Mouse (Mus musculus) kidney, embryonic 14.5 days (tissue): ENCODE measurements around the gene Zfp384. TPM values are rescaled to one million over a fixed set of nuclear protein-coding genes. Genes with fewer than 3 reads are reported as not detected.
"Not testable (repeated sequence)": the region's sequence is repeated elsewhere in the genome, so short reads cannot be mapped to it uniquely, and the experiment has no call there.

Source experiments
- ATAC-seq: fragments of 200-750 bp; cut with Nextera tagmentation; 2 replicates; pipeline ENCODE4 v1.8.0; 2017; ENCODE audit warnings: moderate number of reproducible peaks, mild to moderate bottlenecking, moderate TSS enrichment, moderate library complexity; ENCODE audit not compliant: low FRiP score, low TSS enrichment
- H3K27ac ChIP-seq: fragments of 300-500 bp; sonication (generic); 2 replicates; pipeline ENCODE4 v1.5.1; 2014; ENCODE audit warnings: low read depth, mild to moderate bottlenecking, low read length, moderate library complexity, mixed read lengths
- H3K27me3 ChIP-seq: fragments of 300-500 bp; sonication (generic); 2 replicates; pipeline ENCODE4 v1.6.1; 2014; ENCODE audit warnings: mild to moderate bottlenecking, low read length; ENCODE audit not compliant: control insufficient read depth, insufficient read depth
- H3K36me3 ChIP-seq: fragments of 300-500 bp; sonication (generic); 2 replicates; pipeline ENCODE4 v1.6.1; 2014; ENCODE audit warnings: low read length, mixed read lengths; ENCODE audit not compliant: control insufficient read depth, insufficient read depth
- H3K4me1 ChIP-seq: fragments of 300-500 bp; sonication (generic); 2 replicates; pipeline ENCODE4 v1.6.1; 2014; ENCODE audit warnings: low read length, mixed read lengths; ENCODE audit not compliant: control insufficient read depth, insufficient read depth
- H3K4me2 ChIP-seq: fragments of 300-500 bp; sonication (generic); replicated peaks from 2 replicates; pipeline ENCODE4 v1.6.1; 2014; ENCODE audit warnings: low read depth, mild to moderate bottlenecking, low read length
- H3K4me3 ChIP-seq: fragments of 300-500 bp; sonication (generic); 2 replicates; pipeline ENCODE4 v1.5.1; 2014; ENCODE audit warnings: mild to moderate bottlenecking, low read length
- H3K9ac ChIP-seq: fragments of 300-500 bp; sonication (generic); 2 replicates; pipeline ENCODE4 v1.6.1; 2014; ENCODE audit warnings: low read depth, mild to moderate bottlenecking, low read length, moderate library complexity
- H3K9me3 ChIP-seq: fragments of 300-500 bp; sonication (generic); 2 replicates; pipeline ENCODE4 v1.6.1; 2016; ENCODE audit warnings: low read length; ENCODE audit not compliant: control insufficient read depth
- WGBS: fragments of 180-500 bp; shearing (Covaris S2); extraction: QIAGEN DNeasy Blood & Tissue Kit; methylation state at CpG from one replicate; pipeline ENCODE4 v1.1.7; 2014; 5-methylcytosine and 5-hydroxymethylcytosine counted together
- polyA plus RNA-seq: library from polyadenylated mRNA; unstranded; fragments of >200 nt; fragmentation: Nextera tagmentation; extraction: Ambion mirVana; gene quantifications from 2 replicates; pipeline ENCODE4 v1.2.1, GENCODE M21; 2014

The Zfp384 gene
- polyA plus RNA-seq, 1 experiment from 2014 or later = 15.0 TPM

DNA sequence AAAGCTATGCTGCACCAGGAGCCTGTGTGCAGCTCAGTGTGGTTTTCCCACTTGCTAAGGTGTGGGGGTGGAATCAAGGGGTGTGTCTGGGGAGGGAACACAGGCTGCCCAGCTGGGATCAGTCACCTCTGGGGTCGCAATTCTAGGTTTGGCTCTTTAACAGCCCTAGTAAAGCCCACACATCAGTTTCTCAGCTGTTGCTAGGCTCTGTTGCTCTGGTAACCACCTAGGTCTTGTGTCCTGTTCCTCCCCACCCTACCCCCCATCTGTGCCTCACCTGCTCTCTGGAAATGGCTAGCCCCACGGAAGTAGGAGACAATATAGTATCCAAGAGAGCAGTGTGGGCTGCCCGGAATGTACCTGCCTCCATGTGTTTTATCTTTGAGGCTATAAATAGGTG is 5.2 kb upstream of the Zfp384 start:
- Histone ChIP-seq H3K4me1 (peaks cover 4% of the 10 kb centered on the region; the same call in 1 of the 2 replicates), H3K9me3 (no peaks in the 10 kb centered on the region), H3K4me2 (no peak overlapping the region), H3K36me3 (no peaks in the 10 kb centered on the region), H3K27me3 (peaks cover 24% of the 10 kb centered on the region), H3K9ac (no peak overlapping the region), H3K27ac (no peak overlapping the region), H3K4me3 (no peak overlapping the region)
- no peak for ATAC-seq
- WGBS = 34% methylated on average over 3 of the region's 3 CpGs

GRCm38 (mm10) chr6:125005086-125005485 is 3.9 kb upstream of the Zfp384 start:
- Histone ChIP-seq H3K4me1 (peaks cover 3% of the 10 kb centered on the region; the same call in 1 of the 2 replicates), H3K9ac (no peak overlapping the region), H3K36me3 (no peaks in the 10 kb centered on the region), H3K9me3 (no peaks in the 10 kb centered on the region), H3K27ac (no peak overlapping the region), H3K4me3 (no peak overlapping the region), H3K27me3 (peaks cover 11% of the 10 kb centered on the region), H3K4me2 (no peak overlapping the region)
- no peak for ATAC-seq
- 15% methylated on average over 3 of the region's 3 CpGs for WGBS

GRCm38 (mm10) chr6:125008060-125008459 is 885 bp upstream of the Zfp384 start:
- Histone ChIP-seq H3K27me3 (no peaks in the 10 kb centered on the region), H3K9me3 (no peaks in the 10 kb centered on the region), H3K4me2 (peak overlapping the region; percentile 69), H3K4me3 (peak overlapping the region; percentile 81), H3K27ac (peak overlapping the region; percentile 99), H3K4me1 (peaks cover 8% of the 10 kb centered on the region; the same call in 1 of the 2 replicates), H3K9ac (peak overlapping the region; percentile 99), H3K36me3 (peaks cover 24% of the 10 kb centered on the region)
- ATAC-seq = 0 out of 2 replicates have a peak, but pooled peaks have one; percentile 0
- 45% methylated on average over 13 of the region's 13 CpGs for WGBS

- under 1% methylated on average over 29 of the region's 34 CpGs for WGBS
Observed at GRCm38 (mm10) chr6:125008586-125009128, 288 bp upstream of the Zfp384 start.

GRCm38 (mm10) chr6:125009181-125010073 is 482 bp downstream of the Zfp384 start:
- H3K4me1 ChIP-seq = peaks cover 5% of the 10 kb centered on the region; the same call in 1 of the 2 replicates
- no peaks in the 10 kb centered on the region for H3K9me3 ChIP-seq
- under 1% methylated on average over 56 of the region's 78 CpGs for WGBS
- H3K4me3 ChIP-seq = peak overlapping the region; percentile 81
- no peaks in the 10 kb centered on the region for H3K27me3 ChIP-seq
- H3K9ac ChIP-seq = peak overlapping the region; percentile 99
- peak overlapping the region; percentile 99 for H3K27ac ChIP-seq
- peaks cover 31% of the 10 kb centered on the region for H3K36me3 ChIP-seq
- H3K4me2 ChIP-seq = peak overlapping the region; percentile 69
- ATAC-seq = peak; percentile 88

More at GRCm38 (mm10) chr6:125008586-125009128, 288 bp upstream of the Zfp384 start:
- peak overlapping the region; percentile 81 for H3K4me3 ChIP-seq
- H3K4me1 ChIP-seq = peaks cover 7% of the 10 kb centered on the region; the same call in 1 of the 2 replicates
- H3K9me3 ChIP-seq = no peaks in the 10 kb centered on the region
- peak overlapping the region; percentile 99 for H3K27ac ChIP-seq
- peak overlapping the region; percentile 99 for H3K9ac ChIP-seq
- no peaks in the 10 kb centered on the region for H3K27me3 ChIP-seq
- H3K36me3 ChIP-seq = peaks cover 27% of the 10 kb centered on the region
- peak; percentile 97 for ATAC-seq
- peak overlapping the region; percentile 69 for H3K4me2 ChIP-seq

GRCm38 (mm10) chr6:125017682-125018081 is 8.7 kb downstream of the Zfp384 start:
- no peaks in the 10 kb centered on the region for H3K4me1 ChIP-seq
- no peaks in the 10 kb centered on the region for H3K9me3 ChIP-seq
- no peak for ATAC-seq
- no peak overlapping the region for H3K4me3 ChIP-seq
- WGBS = 95% methylated on average over 3 of the region's 3 CpGs
- no peak overlapping the region for H3K9ac ChIP-seq
- H3K36me3 ChIP-seq = peaks cover 59% of the 10 kb centered on the region
- H3K27ac ChIP-seq = no peak overlapping the region
- H3K4me2 ChIP-seq = no peak overlapping the region
- H3K27me3 ChIP-seq = no peaks in the 10 kb centered on the region

GRCm38 (mm10) chr6:125030532-125030931 is 21.6 kb downstream of the Zfp384 start:
- peaks cover 71% of the 10 kb centered on the region for H3K36me3 ChIP-seq
- not testable (repeated sequence) for H3K9ac ChIP-seq, H3K27me3 ChIP-seq, H3K4me2 ChIP-seq, H3K4me1 ChIP-seq, H3K4me3 ChIP-seq, H3K9me3 ChIP-seq, H3K27ac ChIP-seq
- ATAC-seq = 0 out of 2 replicates have a peak, but pooled peaks have one; percentile 8
- 30% methylated on average over 6 of the region's 9 CpGs for WGBS

GRCm38 (mm10) chr6:125031604-125032003 is 22.7 kb downstream of the Zfp384 start:
- H3K27ac ChIP-seq = no peak overlapping the region
- ATAC-seq = peak; percentile 50; the same call in 1 of the 2 replicates
- H3K36me3 ChIP-seq = peaks cover 72% of the 10 kb centered on the region
- H3K9me3 ChIP-seq = no peaks in the 10 kb centered on the region
- no peak overlapping the region for H3K4me2 ChIP-seq
- WGBS = 87% methylated on average over 16 of the region's 16 CpGs
- no peaks in the 10 kb centered on the region for H3K4me1 ChIP-seq
- H3K9ac ChIP-seq = no peak overlapping the region
- H3K27me3 ChIP-seq = no peaks in the 10 kb centered on the region
- H3K4me3 ChIP-seq = no peak overlapping the region

GRCm38 (mm10) chr6:125038666-125039065 is 29.7 kb downstream of the Zfp384 start:
- WGBS = 94% methylated on average over 4 of the region's 4 CpGs
- no peak overlapping the region for H3K9ac ChIP-seq
- H3K9me3 ChIP-seq = no peaks in the 10 kb centered on the region
- H3K4me2 ChIP-seq = peak overlapping the region; percentile 49
- peak overlapping the region; percentile 82 for H3K4me3 ChIP-seq
- H3K36me3 ChIP-seq = peaks cover 35% of the 10 kb centered on the region
- H3K4me1 ChIP-seq = 0 out of 2 replicates have a peak, but pooled peaks cover 6% of the 10 kb centered on the region
- no peaks in the 10 kb centered on the region for H3K27me3 ChIP-seq
- H3K27ac ChIP-seq = peak overlapping the region; percentile 84; the same call in 1 of the 2 replicates
- ATAC-seq = no peak
